ENCODE assay signal across 20 mouse cellular contexts in the genomic region with DNA sequence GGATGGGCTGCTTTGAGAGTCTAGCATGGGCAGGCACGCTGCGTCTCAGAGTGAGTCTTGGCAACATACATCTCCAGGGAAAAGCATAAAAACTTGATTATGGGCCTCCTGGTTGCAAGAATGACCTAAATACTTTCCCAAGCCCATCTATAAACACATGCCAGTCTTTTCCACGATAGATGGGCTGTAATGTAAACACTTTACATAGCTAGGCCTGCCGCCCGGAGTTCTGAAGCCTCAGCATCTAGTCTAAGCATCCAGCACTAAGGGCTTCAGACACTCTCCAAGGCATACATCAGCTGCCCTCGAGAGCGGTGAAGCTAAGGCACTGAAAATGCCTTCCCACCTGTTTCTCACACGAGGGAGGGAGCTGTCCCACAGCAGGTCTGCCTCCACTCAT.
DNase-seq lines count a peak whose midpoint lies in the region; ATAC-seq and TF ChIP-seq lines count a peak whose summit lies in the region.
"Had no signal": no experiment of that assay in that cellular context is flagged by ENCODE, and none has a peak within 500 bp of the region (broad histone marks: within the 10 kb centered on the region; RNA-seq: fewer than 3 reads in every experiment).

No protein-coding gene starts in this region.

- peak; percentile 91 for ATAC-seq in lung, embryonic 14.5 days (ENCODE audit: insufficient read depth)
- ATAC-seq in megakaryocyte, adult 5-6 weeks (ENCODE audit: poor library complexity, severe bottlenecking) = no peak
- ATAC-seq: liver, embryonic 12.5 days had no signal

- H3K27ac ChIP-seq in lung, embryonic 14.5 days (ENCODE audit: low read depth) = peak overlapping the region; percentile 76
- peak overlapping the region; percentile 27; the same call in 1 of the 2 replicates for H3K27ac ChIP-seq in limb, embryonic 10.5 days
- H3K27ac ChIP-seq: gastrocnemius, adult 2 months; hindbrain, embryonic 14.5 days; liver, embryonic 12.5 days; midbrain, embryonic 12.5 days had no signal

- peak; percentile 94 for DNase-seq in lung, embryonic 14.5 days
- no peak for DNase-seq in lung, adult 18-20 months
- DNase-seq in limb, embryonic 10.5 days (ENCODE audit: low spot score) = no peak
- DNase-seq in lung, postnatal 14 days = peak; percentile 38
- peak; percentile 58 for DNase-seq in yolk sac, embryonic 10.5 days (ENCODE audit: low spot score)
- DNase-seq in left cerebral cortex, postnatal 25 days (ENCODE audit: low spot score in 2 of 2) = no peak
- DNase-seq in adrenal gland, postnatal 36 days = no peak
- DNase-seq: adrenal gland, postnatal 25 days; cerebellum, adult 11-12 months; cerebellum, postnatal 36 days; gastrocnemius, adult 2 months; heart, postnatal 10 days; kidney, adult 11 months; thymus, postnatal 4 days had no signal

- TF ChIP-seq CTCF in lung, embryonic 14.5 days (IDR thresholded peaks at IDR 0.05; ENCODE audit: low read depth) = no peak

- peaks cover 27% of the 10 kb centered on the region for H3K4me1 ChIP-seq in lung, embryonic 14.5 days (ENCODE audit: insufficient read depth)
- H3K4me1 ChIP-seq in limb, embryonic 10.5 days = peaks cover 39% of the 10 kb centered on the region
- H3K4me1 ChIP-seq: midbrain, embryonic 12.5 days had no signal

- H3K4me3 ChIP-seq in lung, embryonic 14.5 days (ENCODE audit: low read depth, low read length) = no peak overlapping the region
- H3K4me3 ChIP-seq in limb, embryonic 10.5 days = no peak overlapping the region
- H3K4me3 ChIP-seq: gastrocnemius, adult 2 months; liver, embryonic 12.5 days; midbrain, embryonic 12.5 days had no signal

- WGBS in lung, embryonic 14.5 days = 19% methylated on average over 8 of the region's 8 CpGs
- WGBS in limb, embryonic 10.5 days = 53% methylated on average over 8 of the region's 8 CpGs

- H3K27me3 ChIP-seq in lung, embryonic 14.5 days (ENCODE audit: insufficient read depth, low read length) = no peaks in the 10 kb centered on the region
- peaks cover 48% of the 10 kb centered on the region for H3K27me3 ChIP-seq in limb, embryonic 10.5 days (ENCODE audit: low read depth, poor library complexity, severe bottlenecking)
- H3K27me3 ChIP-seq: CH12.LX; liver, embryonic 12.5 days; midbrain, embryonic 12.5 days had no signal

- H3K9ac ChIP-seq in lung, embryonic 14.5 days = no peak overlapping the region
- H3K9ac ChIP-seq: hindbrain, embryonic 14.5 days; liver, embryonic 12.5 days; midbrain, embryonic 12.5 days had no signal

- H3K9me3 ChIP-seq in lung, embryonic 14.5 days (ENCODE audit: low read depth, low read length) = no peaks in the 10 kb centered on the region
- no peaks in the 10 kb centered on the region for H3K9me3 ChIP-seq in limb, embryonic 10.5 days (replicated peaks)
- H3K9me3 ChIP-seq: liver, embryonic 12.5 days; midbrain, embryonic 12.5 days had no signal

- no peaks in the 10 kb centered on the region for H3K36me3 ChIP-seq in lung, embryonic 14.5 days (ENCODE audit: insufficient read depth)
- peaks cover under 1% of the 10 kb centered on the region; the same call in 1 of the 2 replicates for H3K36me3 ChIP-seq in limb, embryonic 10.5 days
- H3K36me3 ChIP-seq: liver, embryonic 12.5 days; midbrain, embryonic 12.5 days had no signal

- intact Hi-C loops in left cerebral cortex, postnatal 25 days (cut with DNase I) = no loop called here

- no peak overlapping the region for H3K4me2 ChIP-seq in lung, embryonic 14.5 days
- H3K4me2 ChIP-seq: heart, embryonic 11.5 days; hindbrain, embryonic 14.5 days; liver, embryonic 12.5 days; midbrain, embryonic 12.5 days had no signal

Comparison
In these comparisons a context has a peak if more than half of its experiments do, and no peak if none do; other contexts are left out.
1. DNase-seq: peak in lung, embryonic 14.5 days (single experiment), lung, postnatal 14 days (single experiment) and yolk sac, embryonic 10.5 days (single experiment); none in lung, adult 18-20 months (0 of 2), limb, embryonic 10.5 days (single experiment), left cerebral cortex, postnatal 25 days (0 of 2) and adrenal gland, postnatal 36 days (0 of 2).